Mouse (Mus musculus): ENCODE data around the gene Cog4.

DNA sequence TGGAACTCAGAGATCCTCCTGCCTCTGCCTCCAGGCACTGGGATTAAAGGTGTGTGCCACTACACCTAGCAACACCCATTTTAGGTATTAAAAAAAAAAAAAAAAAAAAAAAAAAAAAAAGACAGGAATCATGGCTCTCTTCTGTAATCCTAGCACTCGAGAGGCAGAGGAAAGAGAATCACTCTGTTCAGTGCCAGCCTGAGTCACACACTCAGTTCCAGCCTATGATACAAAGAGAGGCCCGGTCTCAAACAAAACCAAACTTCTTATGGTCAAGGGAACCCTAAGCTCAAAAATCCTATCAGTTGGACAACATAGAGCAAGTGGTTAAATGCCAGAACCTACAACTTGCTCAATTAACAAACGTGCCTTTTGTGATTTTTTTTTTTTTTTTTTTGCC is 1.5 kb upstream of the Cog4 start:
- TF ChIP-seq POLR2A (IDR thresholded peaks at IDR 0.05; ENCODE audit: low read depth, low read length) (no peak), NRF1 (IDR thresholded peaks at IDR 0.05; ENCODE audit: low read depth, low read length) (no peak)
